Mouse (Mus musculus) heart, adult 2 months (tissue): ENCODE data around the gene Pitx3.
A peak's percentile ranks its signal among the peaks of the same experiment; 100 is the strongest.

Source experiments
- CTCF ChIP-seq: fragments of 200-600 bp; IDR thresholded peaks from 2 replicates; pipeline ENCODE4 v1.8.1; 2022; ENCODE audit warnings: antibody characterized with exemption, mild to moderate bottlenecking, moderate library complexity
- EP300 ChIP-seq: fragments of 200-500 bp; IDR thresholded peaks from 2 replicates; pipeline ENCODE4 v1.6.1; 2011; ENCODE audit warnings: low read depth, low read length, control low read depth; ENCODE audit not compliant: insufficient read depth
- POLR2A ChIP-seq: fragments of 200-500 bp; IDR thresholded peaks from 2 replicates; pipeline ENCODE4 v1.6.1; 2011; ENCODE audit warnings: mild to moderate bottlenecking, low read depth, low read length, control low read depth; ENCODE audit not compliant: insufficient read depth

DNA sequence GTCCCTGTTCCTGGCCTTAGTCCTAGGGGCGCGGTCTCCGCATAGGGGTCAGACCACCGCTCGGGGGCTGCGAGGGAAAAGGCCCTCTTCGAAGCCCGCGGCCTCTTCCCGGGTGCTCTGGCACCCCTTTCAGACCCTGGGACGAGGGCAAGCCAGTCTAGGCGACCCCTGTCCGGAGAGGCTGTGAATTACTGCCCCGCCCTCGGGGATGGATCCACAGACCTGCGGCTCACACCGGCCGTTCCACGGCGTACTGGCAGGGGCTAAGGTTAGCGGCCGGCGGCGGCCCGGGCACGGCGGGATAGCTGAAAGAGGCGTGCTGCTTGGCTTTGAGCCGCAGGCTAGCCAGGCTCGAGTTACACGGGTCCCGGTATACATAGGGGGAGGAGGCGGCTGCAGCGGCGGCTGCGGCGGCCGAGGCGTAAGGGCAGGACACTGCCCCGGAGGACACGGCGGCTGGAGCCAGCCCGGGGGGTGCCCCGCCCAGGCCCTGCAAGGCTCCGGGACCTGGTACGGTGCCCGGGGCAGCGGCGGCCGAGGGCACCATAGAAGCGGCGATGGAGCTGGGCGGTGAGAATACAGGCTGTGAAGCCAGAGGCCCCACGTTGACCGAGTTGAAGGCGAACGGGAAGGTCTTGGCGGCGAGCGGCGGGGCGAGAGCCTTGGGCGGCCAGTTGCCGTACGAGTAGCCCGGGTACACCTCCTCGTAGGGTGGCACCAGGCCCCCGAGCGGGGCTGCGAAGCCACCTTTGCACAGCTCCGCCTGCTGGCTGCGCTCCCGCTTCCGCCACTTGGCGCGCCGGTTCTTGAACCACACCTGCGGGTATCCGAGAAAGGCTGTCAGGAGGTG lies 12.1 kb downstream of the Pitx3 start:
- TF ChIP-seq EP300 (no peak), CTCF (peak; percentile 53), POLR2A (no peak)
